Mouse (Mus musculus) neural tube, embryonic 15.5 days (tissue): ENCODE data around the gene Spen. TPM values are rescaled to one million over a fixed set of nuclear protein-coding genes. Genes with fewer than 3 reads are reported as not detected.
"Not testable (repeated sequence)": the region's sequence is repeated elsewhere in the genome, so short reads cannot be mapped to it uniquely, and the experiment has no call there.

ENCODE experiments used
- ATAC-seq: fragments of 200-750 bp; cut with Nextera tagmentation; 2 replicates; pipeline ENCODE4 v1.8.0; 2017; ENCODE audit warnings: mild to moderate bottlenecking, moderate TSS enrichment, moderate library complexity; ENCODE audit not compliant: low FRiP score
- H3K27ac ChIP-seq: fragments of 300-500 bp; sonication (generic); replicated peaks from 2 replicates; pipeline ENCODE4 v1.5.1; 2015; ENCODE audit warnings: mild to moderate bottlenecking, inconsistent platforms
- H3K27me3 ChIP-seq: fragments of 300-500 bp; sonication (generic); replicated peaks from 2 replicates; pipeline ENCODE4 v1.6.1; 2015; ENCODE audit warnings: inconsistent platforms
- H3K36me3 ChIP-seq: fragments of 300-500 bp; sonication (generic); 2 replicates; pipeline ENCODE4 v1.6.1; 2015; ENCODE audit warnings: inconsistent platforms
- H3K4me1 ChIP-seq: fragments of 300-500 bp; sonication (generic); 2 replicates; pipeline ENCODE4 v1.6.1; 2015; ENCODE audit warnings: inconsistent platforms
- H3K4me2 ChIP-seq: fragments of 300-500 bp; sonication (generic); 2 replicates; pipeline ENCODE4 v1.6.1; 2015; ENCODE audit warnings: inconsistent platforms, mild to moderate bottlenecking, moderate library complexity
- H3K4me3 ChIP-seq: fragments of 300-500 bp; sonication (generic); replicated peaks from 2 replicates; pipeline ENCODE4 v1.5.1; 2015; ENCODE audit warnings: mild to moderate bottlenecking, inconsistent platforms
- H3K9ac ChIP-seq: fragments of 300-500 bp; sonication (generic); replicated peaks from 2 replicates; pipeline ENCODE4 v1.6.1; 2015; ENCODE audit warnings: mild to moderate bottlenecking, inconsistent platforms
- H3K9me3 ChIP-seq: fragments of 300-500 bp; sonication (generic); replicated peaks from 2 replicates; pipeline ENCODE4 v1.6.1; 2016; ENCODE audit warnings: inconsistent platforms
- WGBS: fragments of 180-500 bp; shearing (Covaris S2); methylation state at CpG from one replicate; pipeline ENCODE4 v1.1.7; 2015; ENCODE audit warnings: mixed read lengths; 5-methylcytosine and 5-hydroxymethylcytosine counted together
- polyA plus RNA-seq: library from polyadenylated mRNA; unstranded; fragments of >200 nt; fragmentation: Nextera tagmentation; extraction: Ambion mirVana; gene quantifications from 2 replicates; pipeline ENCODE4 v1.2.1, GENCODE M21; 2015

Gene Spen
- polyA plus RNA-seq, 1 experiment from 2014 or later = 13.4 TPM

GRCm38 (mm10) chr4:141558658-141559057 lies 20.3 kb upstream of the Spen start:
- 18% methylated on average over 16 of the region's 16 CpGs for WGBS
- peak; percentile 15; the same call in 1 of the 2 replicates for ATAC-seq

GRCm38 (mm10) chr4:141556163-141556562 lies 17.8 kb upstream of the Spen start:
- H3K27ac ChIP-seq, ATAC-seq, H3K9me3 ChIP-seq, H3K9ac ChIP-seq, H3K4me2 ChIP-seq, H3K27me3 ChIP-seq, H3K4me3 ChIP-seq, H3K36me3 ChIP-seq: not testable (repeated sequence)
- 69% methylated on average over 6 of the region's 6 CpGs for WGBS
- peaks cover 21% of the 10 kb centered on the region for H3K4me1 ChIP-seq

More at GRCm38 (mm10) chr4:141558658-141559057, 20.3 kb upstream of the Spen start:
- H3K9ac ChIP-seq = peak overlapping the region; percentile 33
- H3K36me3 ChIP-seq = no peaks in the 10 kb centered on the region
- H3K4me2 ChIP-seq = peak overlapping the region; percentile 77
- H3K4me1 ChIP-seq = peaks cover 21% of the 10 kb centered on the region
- no peaks in the 10 kb centered on the region for H3K9me3 ChIP-seq
- peak overlapping the region; percentile 90 for H3K27ac ChIP-seq
- H3K4me3 ChIP-seq = peak overlapping the region; percentile 41
- no peaks in the 10 kb centered on the region for H3K27me3 ChIP-seq

- peaks cover 16% of the 10 kb centered on the region for H3K4me1 ChIP-seq
- not testable (repeated sequence) for H3K9ac ChIP-seq, H3K4me3 ChIP-seq, H3K4me2 ChIP-seq, H3K27ac ChIP-seq, ATAC-seq, H3K9me3 ChIP-seq, H3K27me3 ChIP-seq, H3K36me3 ChIP-seq
- WGBS = 96% methylated on average over 8 of the region's 9 CpGs
Measured at GRCm38 (mm10) chr4:141554255-141554865, 16.0 kb upstream of the Spen start.

GRCm38 (mm10) chr4:141552484-141552883 lies 14.1 kb upstream of the Spen start:
- Histone ChIP-seq H3K4me1 (peaks cover 19% of the 10 kb centered on the region), H3K27me3 (no peaks in the 10 kb centered on the region), H3K9ac (no peak overlapping the region), H3K4me3 (no peak overlapping the region), H3K9me3 (no peaks in the 10 kb centered on the region), H3K27ac (no peak overlapping the region), H3K4me2 (no peak overlapping the region), H3K36me3 (no peaks in the 10 kb centered on the region)
- WGBS = 56% methylated on average over 2 of the region's 2 CpGs
- no peak for ATAC-seq

GRCm38 (mm10) chr4:141547299-141547698 lies 8.9 kb upstream of the Spen start:
- peak overlapping the region; percentile 71 for H3K4me3 ChIP-seq
- peak overlapping the region; percentile 95 for H3K9ac ChIP-seq
- H3K27me3 ChIP-seq = no peaks in the 10 kb centered on the region
- no peaks in the 10 kb centered on the region for H3K36me3 ChIP-seq
- 19% methylated on average over 9 of the region's 9 CpGs for WGBS
- peak overlapping the region; percentile 100 for H3K27ac ChIP-seq
- no peaks in the 10 kb centered on the region for H3K9me3 ChIP-seq
- no peak for ATAC-seq
- H3K4me2 ChIP-seq = peak overlapping the region; percentile 98
- H3K4me1 ChIP-seq = peaks cover 33% of the 10 kb centered on the region

GRCm38 (mm10) chr4:141546334-141547200 lies 8.2 kb upstream of the Spen start:
- peak overlapping the region; percentile 71 for H3K4me3 ChIP-seq
- under 1% methylated on average over 88 of the region's 98 CpGs for WGBS
- H3K36me3 ChIP-seq = no peaks in the 10 kb centered on the region
- peaks cover 33% of the 10 kb centered on the region for H3K4me1 ChIP-seq
- peak overlapping the region; percentile 100 for H3K27ac ChIP-seq
- ATAC-seq = peak; percentile 88
- H3K9ac ChIP-seq = peak overlapping the region; percentile 95
- no peaks in the 10 kb centered on the region for H3K27me3 ChIP-seq
- peak overlapping the region; percentile 98 for H3K4me2 ChIP-seq
- H3K9me3 ChIP-seq = no peaks in the 10 kb centered on the region

GRCm38 (mm10) chr4:141545743-141546333 lies 7.4 kb upstream of the Spen start:
- H3K36me3 ChIP-seq = no peaks in the 10 kb centered on the region
- H3K9me3 ChIP-seq = no peaks in the 10 kb centered on the region
- peak overlapping the region; percentile 100 for H3K27ac ChIP-seq
- H3K27me3 ChIP-seq = no peaks in the 10 kb centered on the region
- H3K4me2 ChIP-seq = peak overlapping the region; percentile 98
- WGBS = under 1% methylated on average over 49 of the region's 56 CpGs
- H3K9ac ChIP-seq = peak overlapping the region; percentile 95
- peak overlapping the region; percentile 71 for H3K4me3 ChIP-seq
- ATAC-seq = peak; percentile 77
- peaks cover 33% of the 10 kb centered on the region for H3K4me1 ChIP-seq

GRCm38 (mm10) chr4:141545071-141545742 lies 6.8 kb upstream of the Spen start:
- Histone ChIP-seq H3K36me3 (no peaks in the 10 kb centered on the region), H3K4me2 (peak overlapping the region; percentile 98), H3K9ac (peak overlapping the region; percentile 80), H3K4me3 (peak overlapping the region; percentile 71), H3K4me1 (peaks cover 33% of the 10 kb centered on the region), H3K27me3 (no peaks in the 10 kb centered on the region), H3K9me3 (no peaks in the 10 kb centered on the region), H3K27ac (peak overlapping the region; percentile 100)
- peak; percentile 40 for ATAC-seq
- under 1% methylated on average over 45 of the region's 45 CpGs for WGBS

GRCm38 (mm10) chr4:141544536-141544935 lies 6.1 kb upstream of the Spen start:
- no peak overlapping the region; the same call in 1 of the 2 replicates for H3K9ac ChIP-seq
- ATAC-seq = no peak

GRCm38 (mm10) chr4:141543593-141543992 lies 5.2 kb upstream of the Spen start:
- no peaks in the 10 kb centered on the region for H3K27me3 ChIP-seq

More at GRCm38 (mm10) chr4:141544536-141544935, 6.1 kb upstream of the Spen start:
- peaks cover 34% of the 10 kb centered on the region for H3K4me1 ChIP-seq
- H3K27me3 ChIP-seq = no peaks in the 10 kb centered on the region
- H3K9me3 ChIP-seq = no peaks in the 10 kb centered on the region
- no peaks in the 10 kb centered on the region for H3K36me3 ChIP-seq
- peak overlapping the region; percentile 71 for H3K4me3 ChIP-seq
- peak overlapping the region; percentile 98 for H3K4me2 ChIP-seq
- WGBS = 47% methylated on average over 2 of the region's 2 CpGs
- peak overlapping the region; percentile 100 for H3K27ac ChIP-seq

GRCm38 (mm10) chr4:141541851-141542250 lies 3.5 kb upstream of the Spen start:
- H3K4me2 ChIP-seq = no peak overlapping the region
- no peaks in the 10 kb centered on the region for H3K9me3 ChIP-seq
- WGBS = 10% methylated on average over 7 of the region's 7 CpGs
- H3K9ac ChIP-seq = no peak overlapping the region
- H3K27me3 ChIP-seq = no peaks in the 10 kb centered on the region
- ATAC-seq = no peak
- no peak overlapping the region for H3K4me3 ChIP-seq
- H3K4me1 ChIP-seq = peaks cover 17% of the 10 kb centered on the region
- no peaks in the 10 kb centered on the region for H3K36me3 ChIP-seq
- H3K27ac ChIP-seq = peak overlapping the region; percentile 14; the same call in 1 of the 2 replicates

More at GRCm38 (mm10) chr4:141543593-141543992, 5.2 kb upstream of the Spen start:
- Histone ChIP-seq H3K9me3 (no peaks in the 10 kb centered on the region), H3K27ac (no peak overlapping the region), H3K4me3 (no peak overlapping the region), H3K36me3 (no peaks in the 10 kb centered on the region), H3K4me2 (no peak overlapping the region), H3K4me1 (peaks cover 30% of the 10 kb centered on the region), H3K9ac (no peak overlapping the region)
- 86% methylated on average over 3 of the region's 3 CpGs for WGBS
- no peak for ATAC-seq
